Mouse (Mus musculus) CH12.LX (cell line): ENCODE measurements around the gene Gpr152.
A peak's percentile ranks its signal among the peaks of the same experiment; 100 is the strongest.

ENCODE experiments used
- CTCF ChIP-seq, 2 experiments: IDR thresholded peaks in 1 of 2; conservative IDR thresholded peaks in 1 of 2; 2 replicates each; pipeline ENCODE4 v1.5.1; 2011 to 2012; ENCODE audit warnings: low read depth in 2 of 2, low read length in 2 of 2, improper control_type of control experiment in 1 of 2, inconsistent platforms in 1 of 2, mild to moderate bottlenecking in 1 of 2, moderate library complexity in 1 of 2
- EP300 ChIP-seq: IDR thresholded peaks from 2 replicates; pipeline ENCODE4 v1.6.1; 2011; ENCODE audit warnings: low read length, improper control_type of control experiment
- GABPA ChIP-seq: IDR thresholded peaks from 2 replicates; pipeline ENCODE4 v1.6.1; 2012; ENCODE audit warnings: low read depth, low read length, improper control_type of control experiment, inconsistent platforms; ENCODE audit not compliant: insufficient replicate concordance
- MAFK ChIP-seq: IDR thresholded peaks from 2 replicates; pipeline ENCODE4 v1.6.1; 2011; ENCODE audit warnings: low read length, improper control_type of control experiment; ENCODE audit not compliant: insufficient replicate concordance
- MAX ChIP-seq: IDR thresholded peaks from 2 replicates; pipeline ENCODE4 v1.6.1; 2011; ENCODE audit warnings: low read length, improper control_type of control experiment
- MEF2A ChIP-seq: IDR thresholded peaks from 2 replicates; pipeline ENCODE4 v1.6.1; 2014; ENCODE audit warnings: low read depth, mild to moderate bottlenecking, inconsistent platforms, low read length, improper control_type of control experiment, borderline replicate concordance
- MYC ChIP-seq: IDR thresholded peaks from 2 replicates; pipeline ENCODE4 v1.6.1; 2011; ENCODE audit warnings: low read depth, mild to moderate bottlenecking, improper control_type of control experiment, low read length
- POLR2A ChIP-seq: IDR thresholded peaks from 2 replicates; pipeline ENCODE4 v1.6.1; 2011; ENCODE audit warnings: low read depth, mild to moderate bottlenecking, improper control_type of control experiment, low read length
- SIN3A ChIP-seq: IDR thresholded peaks from 2 replicates; pipeline ENCODE4 v1.6.1; 2012; ENCODE audit warnings: low read length, improper control_type of control experiment, inconsistent platforms

DNA sequence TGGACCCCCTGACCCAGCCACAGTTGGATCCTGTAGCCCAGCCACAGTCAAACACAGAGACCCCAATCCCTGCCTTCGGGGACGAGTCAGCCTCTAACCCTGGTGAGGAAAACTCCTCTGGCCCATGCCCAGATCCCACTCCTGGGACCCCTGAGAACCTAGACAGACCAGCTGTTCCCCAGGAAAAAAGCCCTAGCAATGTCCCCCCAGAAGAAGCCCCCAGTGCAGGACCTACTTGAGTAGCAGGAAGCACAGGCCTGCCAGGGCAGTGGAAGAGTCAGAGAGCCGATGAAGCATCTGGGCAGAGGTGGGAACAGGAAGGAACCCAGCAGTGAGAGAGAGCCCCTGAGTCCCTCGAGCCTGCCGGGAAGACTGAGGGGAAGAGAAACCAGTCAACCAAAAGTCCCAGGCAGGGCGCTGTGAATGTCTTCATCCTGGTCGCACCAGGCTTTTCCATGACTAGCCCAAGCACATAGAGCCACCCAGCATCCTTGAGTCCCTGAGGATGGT lies 4.2 kb downstream of the Gpr152 start, which contains the start of gene Cabp4:
- no peak; the same call in 1 of the 2 replicates for TF ChIP-seq MAX
- peak; percentile 50 for TF ChIP-seq EP300
- TF ChIP-seq SIN3A: no peak
- TF ChIP-seq MAFK: no peak
- TF ChIP-seq CTCF (conservative IDR thresholded peaks at IDR 0.05 in 1 of 2, IDR thresholded peaks at IDR 0.05 in 1 of 2; ENCODE audit: low read depth in 2 of 2, low read length in 2 of 2): no peak
- TF ChIP-seq POLR2A: no peak
- no peak for TF ChIP-seq GABPA
- no peak; the same call in 1 of the 2 replicates for TF ChIP-seq MEF2A
- no peak for TF ChIP-seq MYC
